Mouse (Mus musculus): ENCODE results near the gene Apc2. TPM values are rescaled to one million over a fixed set of nuclear protein-coding genes. Genes with fewer than 3 reads are reported as not detected.

Apc2 gene
- polyA plus RNA-seq, 1 experiment from 2014 or later: 170 TPM

GRCm38 (mm10) chr10:80257936-80258335 is 37.8 kb upstream of the Apc2 start:
- Histone ChIP-seq H3K9me3 (replicated peaks) (no peaks in the 10 kb centered on the region), H3K36me3 (peaks cover 56% of the 10 kb centered on the region), H3K4me3 (no peak overlapping the region), H3K4me1 (peaks cover 41% of the 10 kb centered on the region), H3K4me2 (replicated peaks) (no peak overlapping the region), H3K27me3 (no peaks in the 10 kb centered on the region), H3K27ac (no peak overlapping the region), H3K9ac (no peak overlapping the region)
- ATAC-seq (ENCODE audit: low FRiP score): no peak
- WGBS: 87% methylated on average over 2 of the region's 2 CpGs

GRCm38 (mm10) chr10:80258752-80259462 is 36.9 kb upstream of the Apc2 start:
- Histone ChIP-seq H3K4me2 (replicated peaks) (peak overlapping the region; percentile 83; the same call in 1 of the 2 replicates), H3K27ac (no peak overlapping the region), H3K27me3 (no peaks in the 10 kb centered on the region), H3K4me3 (no peak overlapping the region), H3K36me3 (peaks cover 48% of the 10 kb centered on the region), H3K9me3 (replicated peaks) (no peaks in the 10 kb centered on the region), H3K9ac (0 out of 2 replicates have a peak overlapping the region, but pooled peaks have one; percentile 70), H3K4me1 (peaks cover 41% of the 10 kb centered on the region)
- ATAC-seq (ENCODE audit: low FRiP score): no peak
- WGBS: 92% methylated on average over 14 of the region's 14 CpGs

GRCm38 (mm10) chr10:80259463-80259805 is 36.3 kb upstream of the Apc2 start:
- Histone ChIP-seq H3K27me3 (no peaks in the 10 kb centered on the region), H3K4me3 (no peak overlapping the region), H3K4me2 (replicated peaks) (peak overlapping the region; percentile 83), H3K27ac (peak overlapping the region; percentile 90), H3K9ac (peak overlapping the region; percentile 70; the same call in 1 of the 2 replicates), H3K4me1 (peaks cover 41% of the 10 kb centered on the region), H3K36me3 (peaks cover 43% of the 10 kb centered on the region), H3K9me3 (replicated peaks) (no peaks in the 10 kb centered on the region)
- no peak for ATAC-seq (ENCODE audit: low FRiP score)
- 83% methylated on average over 6 of the region's 6 CpGs for WGBS

- 3% methylated on average over 19 of the region's 19 CpGs for WGBS
- Histone ChIP-seq H3K4me2 (replicated peaks) (peak overlapping the region; percentile 83), H3K9me3 (replicated peaks) (no peaks in the 10 kb centered on the region), H3K9ac (peak overlapping the region; percentile 70), H3K4me1 (peaks cover 41% of the 10 kb centered on the region), H3K27ac (peak overlapping the region; percentile 90), H3K36me3 (peaks cover 37% of the 10 kb centered on the region), H3K4me3 (peak overlapping the region; percentile 43), H3K27me3 (no peaks in the 10 kb centered on the region)
- ATAC-seq (ENCODE audit: low FRiP score): no peak
Measured at GRCm38 (mm10) chr10:80259861-80260641, 35.7 kb upstream of the Apc2 start.

- under 1% methylated on average over 49 of the region's 49 CpGs for WGBS
- ATAC-seq (ENCODE audit: low FRiP score): peak; percentile 80
- Histone ChIP-seq H3K4me2 (replicated peaks) (peak within 1 kb of the TSS; percentile 83), H3K9ac (peak within 1 kb of the TSS; percentile 70), H3K4me1 (peaks cover 43% of the 10 kb centered on the region), H3K9me3 (replicated peaks) (no peaks in the 10 kb centered on the region), H3K27ac (peak within 1 kb of the TSS; percentile 90), H3K4me3 (peak within 1 kb of the TSS; percentile 43), H3K36me3 (peaks cover 28% of the 10 kb centered on the region), H3K27me3 (no peaks in the 10 kb centered on the region)
Measured at GRCm38 (mm10) chr10:80260642-80261584, 34.9 kb upstream of the Apc2 start, which contains the start of the genes Gamt and Dazap1. Gamt (minus strand) TSS chr10:80261012. Dazap1 (plus strand) TSS chr10:80261486.

GRCm38 (mm10) chr10:80261585-80261968 is 34.2 kb upstream of the Apc2 start:
- Histone ChIP-seq H3K27me3 (no peaks in the 10 kb centered on the region), H3K36me3 (peaks cover 21% of the 10 kb centered on the region), H3K4me1 (peaks cover 46% of the 10 kb centered on the region), H3K4me2 (replicated peaks) (peak overlapping the region; percentile 83), H3K9me3 (replicated peaks) (no peaks in the 10 kb centered on the region), H3K4me3 (peak overlapping the region; percentile 43), H3K9ac (peak overlapping the region; percentile 70), H3K27ac (peak overlapping the region; percentile 90)
- under 1% methylated on average over 14 of the region's 14 CpGs for WGBS
- ATAC-seq (ENCODE audit: low FRiP score): peak; percentile 51

GRCm38 (mm10) chr10:80262169-80262568 is 33.6 kb upstream of the Apc2 start:
- no peak overlapping the region for H3K4me3 ChIP-seq
- no peak overlapping the region for H3K9ac ChIP-seq

GRCm38 (mm10) chr10:80262776-80263365 is 32.9 kb upstream of the Apc2 start:
- no peak overlapping the region for H3K4me2 ChIP-seq (replicated peaks)
- H3K36me3 ChIP-seq: peaks cover 16% of the 10 kb centered on the region
- no peak overlapping the region for H3K9ac ChIP-seq
- peaks cover 58% of the 10 kb centered on the region for H3K4me1 ChIP-seq
- no peaks in the 10 kb centered on the region for H3K9me3 ChIP-seq (replicated peaks)
- no peak for ATAC-seq (ENCODE audit: low FRiP score)
- 94% methylated on average over 10 of the region's 10 CpGs for WGBS
- no peak overlapping the region for H3K27ac ChIP-seq
- H3K4me3 ChIP-seq: no peak overlapping the region
- H3K27me3 ChIP-seq: no peaks in the 10 kb centered on the region

More at GRCm38 (mm10) chr10:80262169-80262568, 33.6 kb upstream of the Apc2 start:
- 73% methylated on average over 12 of the region's 12 CpGs for WGBS
- Histone ChIP-seq H3K4me1 (peaks cover 51% of the 10 kb centered on the region), H3K27ac (peak overlapping the region; percentile 90; the same call in 1 of the 2 replicates), H3K4me2 (replicated peaks) (peak overlapping the region; percentile 83; the same call in 1 of the 2 replicates), H3K36me3 (peaks cover 16% of the 10 kb centered on the region), H3K9me3 (replicated peaks) (no peaks in the 10 kb centered on the region), H3K27me3 (no peaks in the 10 kb centered on the region)
- no peak for ATAC-seq (ENCODE audit: low FRiP score)

GRCm38 (mm10) chr10:80264341-80265148 is 31.2 kb upstream of the Apc2 start:
- peaks cover 9% of the 10 kb centered on the region for H3K36me3 ChIP-seq
- peak overlapping the region; percentile 94 for H3K4me3 ChIP-seq
- H3K4me2 ChIP-seq (replicated peaks): peak overlapping the region; percentile 57
- no peaks in the 10 kb centered on the region for H3K9me3 ChIP-seq (replicated peaks)
- H3K27ac ChIP-seq: peak overlapping the region; percentile 74
- no peaks in the 10 kb centered on the region for H3K27me3 ChIP-seq
- peaks cover 65% of the 10 kb centered on the region for H3K4me1 ChIP-seq
- ATAC-seq (ENCODE audit: low FRiP score): peak; percentile 78
- WGBS: 1% methylated on average over 79 of the region's 81 CpGs
- peak overlapping the region; percentile 96 for H3K9ac ChIP-seq

GRCm38 (mm10) chr10:80265149-80265486 is 30.7 kb upstream of the Apc2 start:
- Histone ChIP-seq H3K4me1 (peaks cover 60% of the 10 kb centered on the region), H3K9me3 (replicated peaks) (no peaks in the 10 kb centered on the region), H3K27me3 (no peaks in the 10 kb centered on the region), H3K27ac (peak overlapping the region; percentile 74), H3K9ac (peak overlapping the region; percentile 96), H3K4me2 (replicated peaks) (peak overlapping the region; percentile 57), H3K36me3 (peaks cover 9% of the 10 kb centered on the region), H3K4me3 (peak overlapping the region; percentile 94)
- no peak for ATAC-seq (ENCODE audit: low FRiP score)
- under 1% methylated on average over 17 of the region's 18 CpGs for WGBS

GRCm38 (mm10) chr10:80270099-80270498 is 25.7 kb upstream of the Apc2 start:
- H3K9ac ChIP-seq: 0 out of 2 replicates have a peak overlapping the region, but pooled peaks have one; percentile 5
- H3K36me3 ChIP-seq: peaks cover 31% of the 10 kb centered on the region
- H3K4me2 ChIP-seq (replicated peaks): no peak overlapping the region
- no peaks in the 10 kb centered on the region for H3K9me3 ChIP-seq (replicated peaks)
- peaks cover 52% of the 10 kb centered on the region for H3K4me1 ChIP-seq
- H3K27ac ChIP-seq: no peak overlapping the region
- H3K4me3 ChIP-seq: no peak overlapping the region
- H3K27me3 ChIP-seq: no peaks in the 10 kb centered on the region
- 93% methylated on average over 2 of the region's 2 CpGs for WGBS
- ATAC-seq (ENCODE audit: low FRiP score): no peak
